Mouse (Mus musculus): ENCODE measurements around the gene Chmp2b. TPM values are rescaled to one million over a fixed set of nuclear protein-coding genes. Genes with fewer than 3 reads are reported as not detected.

Gene Chmp2b
- 10 to 100 TPM; 84.0 to 84.4 TPM for total RNA-seq (2021)
- long read RNA-seq, transcript Chmp2b-201 (6 exons, 1,872 nt) = major isoform, 90 of 91 reads
- long read RNA-seq, partial matches to known transcripts = 0 of 91 reads
- long read RNA-seq, other reads (novel, unspliced or antisense) = 1 of 91 reads

GRCm38 (mm10) chr16:65561963-65562863, at the start of gene Chmp2b:
Chmp2b (minus strand) TSS chr16:65562726.
- peak; percentile 79 to 88 for DNase-seq (ENCODE audit: low spot score in 2 of 2)

- DNase-seq (ENCODE audit: low spot score in 2 of 2) = no peak
These were observed 49.2 kb upstream of the Chmp2b start for GRCm38 (mm10) chr16:65611678-65612077.

GRCm38 (mm10) chr16:65600798-65601197, 38.3 kb upstream of the Chmp2b start:
- no peak for DNase-seq (ENCODE audit: low spot score in 2 of 2)

- no peak for DNase-seq (ENCODE audit: low spot score in 2 of 2)
These were observed 23.8 kb upstream of the Chmp2b start for GRCm38 (mm10) chr16:65586111-65586865.

GRCm38 (mm10) chr16:65585699-65586098, 23.2 kb upstream of the Chmp2b start:
- no peak for DNase-seq (ENCODE audit: low spot score in 2 of 2)

GRCm38 (mm10) chr16:65577298-65578029, 14.9 kb upstream of the Chmp2b start:
- no peak for DNase-seq (ENCODE audit: low spot score in 2 of 2)

- no peak for DNase-seq (ENCODE audit: low spot score in 2 of 2)
These were observed 6.3 kb upstream of the Chmp2b start for GRCm38 (mm10) chr16:65568853-65569252.

GRCm38 (mm10) chr16:65564951-65565350, 2.4 kb upstream of the Chmp2b start:
- no peak for DNase-seq (ENCODE audit: low spot score in 2 of 2)

- no peak for DNase-seq (ENCODE audit: low spot score in 2 of 2)
These were observed 1.8 kb upstream of the Chmp2b start for GRCm38 (mm10) chr16:65564306-65564705.

GRCm38 (mm10) chr16:65562864-65563206, 309 bp upstream of the Chmp2b start:
- no peak for DNase-seq (ENCODE audit: low spot score in 2 of 2)

GRCm38 (mm10) chr16:65560996-65561962, 1.2 kb downstream of the Chmp2b start:
- peak; percentile 6 to 12 for DNase-seq (ENCODE audit: low spot score in 2 of 2)

GRCm38 (mm10) chr16:65559591-65559990, 2.9 kb downstream of the Chmp2b start:
- no peak for DNase-seq (ENCODE audit: low spot score in 2 of 2)

- DNase-seq (ENCODE audit: low spot score in 2 of 2) = no peak
These were observed 5.2 kb downstream of the Chmp2b start for GRCm38 (mm10) chr16:65557369-65557768.

- DNase-seq (ENCODE audit: low spot score in 2 of 2) = no peak
These were observed 8.3 kb downstream of the Chmp2b start for GRCm38 (mm10) chr16:65554267-65554666.

- no peak for DNase-seq (ENCODE audit: low spot score in 2 of 2)
These were observed 11.7 kb downstream of the Chmp2b start for GRCm38 (mm10) chr16:65550814-65551213.

- DNase-seq (ENCODE audit: low spot score in 2 of 2) = no peak
These were observed 13.6 kb downstream of the Chmp2b start for GRCm38 (mm10) chr16:65548960-65549359.

GRCm38 (mm10) chr16:65543676-65544293, 18.7 kb downstream of the Chmp2b start:
- no peak for DNase-seq (ENCODE audit: low spot score in 2 of 2)

- peak; percentile 65 to 66 for DNase-seq (ENCODE audit: low spot score in 2 of 2)
These were observed 29.1 kb downstream of the Chmp2b start for GRCm38 (mm10) chr16:65533315-65533999.

- peak; percentile 61 to 79 for DNase-seq (ENCODE audit: low spot score in 2 of 2)
These were observed 30.9 kb downstream of the Chmp2b start for GRCm38 (mm10) chr16:65531663-65532062.

Measured in layer of hippocampus, postnatal 10 days (tissue).